Mouse (Mus musculus): Measurements from ENCODE around the gene Cnbp. TPM values are rescaled to one million over a fixed set of nuclear protein-coding genes. Genes with fewer than 3 reads are reported as not detected.

The Cnbp gene
- polyA plus RNA-seq, 1 experiment from 2014 or later, result 526 TPM

Other genes with a start within 250 kb of the Cnbp start
- gene Aplf, start 178.9 kb downstream of the Cnbp start, polyA plus RNA-seq (2015; fragmentation: Nextera tagmentation; extraction: Ambion mirVana), result 14.6 and 15.5 TPM in 2 replicates
- 0.15 and 0.16 TPM in 2 replicates for gene Efcc1, start 120.2 kb downstream of the Cnbp start, polyA plus RNA-seq (2015; fragmentation: Nextera tagmentation; extraction: Ambion mirVana)
- 26.8 and 29.9 TPM in 2 replicates for gene Gp9, start 73.0 kb downstream of the Cnbp start, polyA plus RNA-seq (2015; fragmentation: Nextera tagmentation; extraction: Ambion mirVana)
- 33.2 and 44.8 TPM in 2 replicates for gene Rab43, start 38.9 kb downstream of the Cnbp start, polyA plus RNA-seq (2015; fragmentation: Nextera tagmentation; extraction: Ambion mirVana)
- gene Gm45140, start 15.3 kb downstream of the Cnbp start, polyA plus RNA-seq (2015; fragmentation: Nextera tagmentation; extraction: Ambion mirVana), result 3.0 and 4.1 TPM in 2 replicates
- 21.7 and 24.1 TPM in 2 replicates for gene Isy1, start 12.3 kb downstream of the Cnbp start, polyA plus RNA-seq (2015; fragmentation: Nextera tagmentation; extraction: Ambion mirVana)
- gene Copg1, start 36.7 kb upstream of the Cnbp start, polyA plus RNA-seq (2015; fragmentation: Nextera tagmentation; extraction: Ambion mirVana), result 56.2 and 61.2 TPM in 2 replicates
- gene Hmces, start 62.8 kb upstream of the Cnbp start, polyA plus RNA-seq (2015; fragmentation: Nextera tagmentation; extraction: Ambion mirVana), result 18.9 and 19.2 TPM in 2 replicates
- gene H1fx, start 130.5 kb upstream of the Cnbp start, polyA plus RNA-seq (2015; fragmentation: Nextera tagmentation; extraction: Ambion mirVana), result 2.9 and 3.2 TPM in 2 replicates
- 110 and 117 TPM in 2 replicates for gene Rab7, start 194.2 kb upstream of the Cnbp start, polyA plus RNA-seq (2015; fragmentation: Nextera tagmentation; extraction: Ambion mirVana)
- 181 and 184 TPM in 2 replicates for gene Rpn1, start 233.4 kb upstream of the Cnbp start, polyA plus RNA-seq (2015; fragmentation: Nextera tagmentation; extraction: Ambion mirVana)